Mouse (Mus musculus) neural tube, embryonic 11.5 days (tissue): ENCODE results near the gene Sec24c. TPM values are rescaled to one million over a fixed set of nuclear protein-coding genes. Genes with fewer than 3 reads are reported as not detected.

Experiments
- ATAC-seq: fragments of 200-750 bp; cut with Nextera tagmentation; 2 replicates; pipeline ENCODE4 v1.8.0; 2017; ENCODE audit warnings: moderate number of reproducible peaks, mild to moderate bottlenecking, moderate TSS enrichment, moderate library complexity; ENCODE audit not compliant: insufficient read depth, low FRiP score, low TSS enrichment
- DNase-seq: peaks from one replicate; pipeline ENCODE4 v3.0.0-alpha.2; 2015; ENCODE audit warnings: low spot score
- H3K27ac ChIP-seq: fragments of 300-500 bp; sonication (generic); 2 replicates; pipeline ENCODE4 v1.5.1; 2014; ENCODE audit warnings: low read depth, mild to moderate bottlenecking, low read length
- H3K27me3 ChIP-seq: fragments of 300-500 bp; sonication (generic); 2 replicates; pipeline ENCODE4 v1.6.1; 2014; ENCODE audit warnings: mild to moderate bottlenecking, low read length, mixed read lengths; ENCODE audit not compliant: control insufficient read depth, insufficient read depth
- H3K36me3 ChIP-seq: fragments of 300-500 bp; sonication (generic); 2 replicates; pipeline ENCODE4 v1.6.1; 2014; ENCODE audit warnings: mild to moderate bottlenecking, low read length, moderate library complexity, mixed read lengths; ENCODE audit not compliant: control insufficient read depth, insufficient read depth
- H3K4me1 ChIP-seq: fragments of 300-500 bp; sonication (generic); 2 replicates; pipeline ENCODE4 v1.6.1; 2014; ENCODE audit warnings: low read length, mixed read lengths; ENCODE audit not compliant: control insufficient read depth, insufficient read depth
- H3K4me2 ChIP-seq: fragments of 300-500 bp; sonication (generic); 2 replicates; pipeline ENCODE4 v1.6.1; 2014; ENCODE audit warnings: low read depth, mild to moderate bottlenecking, moderate library complexity
- H3K4me3 ChIP-seq: fragments of 300-500 bp; sonication (generic); 2 replicates; pipeline ENCODE4 v1.5.1; 2014; ENCODE audit warnings: low read depth, low read length
- H3K9ac ChIP-seq: fragments of 300-500 bp; sonication (generic); 2 replicates; pipeline ENCODE4 v1.6.1; 2014; ENCODE audit warnings: mild to moderate bottlenecking, low read length
- H3K9me3 ChIP-seq: fragments of 300-500 bp; sonication (generic); 2 replicates; pipeline ENCODE4 v1.6.1; 2016; ENCODE audit warnings: low read length; ENCODE audit not compliant: control insufficient read depth
- WGBS: fragments of 180-500 bp; shearing (Covaris S2); extraction: QIAGEN DNeasy Blood & Tissue Kit; methylation state at CpG from one replicate; pipeline ENCODE4 v1.1.7; 2014; 5-methylcytosine and 5-hydroxymethylcytosine counted together
- polyA plus RNA-seq: library from polyadenylated mRNA; unstranded; fragments of >200 nt; fragmentation: Nextera tagmentation; extraction: Ambion mirVana; gene quantifications from 2 replicates; pipeline ENCODE4 v1.2.1, GENCODE M21; 2014

Gene Sec24c
- polyA plus RNA-seq, 1 experiment from 2014 or later = 95.8 TPM

- Histone ChIP-seq H3K9me3 (no peaks in the 10 kb centered on the region), H3K4me3 (peak overlapping the region; percentile 88), H3K36me3 (peaks cover 20% of the 10 kb centered on the region), H3K4me2 (peak overlapping the region; percentile 81), H3K27ac (no peak overlapping the region), H3K9ac (peak overlapping the region; percentile 87), H3K4me1 (peaks cover 4% of the 10 kb centered on the region), H3K27me3 (no peaks in the 10 kb centered on the region)
- DNase-seq = no peak
- ATAC-seq = no peak
- WGBS = 53% methylated on average over 12 of the region's 12 CpGs
These were observed 59.2 kb downstream of the Sec24c start for GRCm38 (mm10) chr14:20733041-20733951.

GRCm38 (mm10) chr14:20733952-20734774 lies 60.1 kb downstream of the Sec24c start, which contains the start of gene Ndst2:
TSS of gene Ndst2 (minus strand) at chr14:20734562.
- Histone ChIP-seq H3K27me3 (no peaks in the 10 kb centered on the region), H3K9me3 (no peaks in the 10 kb centered on the region), H3K4me1 (peaks cover 4% of the 10 kb centered on the region), H3K4me3 (peak within 1 kb of the TSS; percentile 88), H3K9ac (peak within 1 kb of the TSS; percentile 87), H3K4me2 (peak within 1 kb of the TSS; percentile 81), H3K27ac (peak within 1 kb of the TSS; percentile 89), H3K36me3 (peaks cover 18% of the 10 kb centered on the region)
- peak; percentile 99 for ATAC-seq
- DNase-seq = peak; percentile 92
- WGBS = under 1% methylated on average over 80 of the region's 81 CpGs

GRCm38 (mm10) chr14:20735052-20735451 lies 60.9 kb downstream of the Sec24c start:
- Histone ChIP-seq H3K9me3 (no peaks in the 10 kb centered on the region), H3K36me3 (peaks cover 9% of the 10 kb centered on the region; the same call in 1 of the 2 replicates), H3K4me1 (peaks cover 4% of the 10 kb centered on the region), H3K4me2 (no peak overlapping the region), H3K9ac (no peak overlapping the region), H3K27me3 (no peaks in the 10 kb centered on the region), H3K4me3 (no peak overlapping the region), H3K27ac (no peak overlapping the region)
- no peak for DNase-seq
- WGBS = 79% methylated on average over 2 of the region's 2 CpGs
- ATAC-seq = no peak

GRCm38 (mm10) chr14:20735892-20736390 lies 61.8 kb downstream of the Sec24c start:
- H3K4me3 ChIP-seq = no peak overlapping the region
- H3K4me2 ChIP-seq = no peak overlapping the region
- 91% methylated on average over 13 of the region's 13 CpGs for WGBS
- H3K4me1 ChIP-seq = peaks cover 4% of the 10 kb centered on the region
- no peak for DNase-seq
- H3K27me3 ChIP-seq = no peaks in the 10 kb centered on the region
- peaks cover 7% of the 10 kb centered on the region; the same call in 1 of the 2 replicates for H3K36me3 ChIP-seq
- H3K27ac ChIP-seq = no peak overlapping the region
- H3K9me3 ChIP-seq = no peaks in the 10 kb centered on the region
- no peak for ATAC-seq
- no peak overlapping the region for H3K9ac ChIP-seq

- peaks cover 7% of the 10 kb centered on the region; the same call in 1 of the 2 replicates for H3K36me3 ChIP-seq
- WGBS = 54% methylated on average over 14 of the region's 14 CpGs
- H3K9ac ChIP-seq = no peak overlapping the region
- H3K9me3 ChIP-seq = no peaks in the 10 kb centered on the region
- no peak overlapping the region for H3K4me3 ChIP-seq
- peak; percentile 40 for DNase-seq
- H3K4me2 ChIP-seq = no peak overlapping the region
- no peak for ATAC-seq
- H3K4me1 ChIP-seq = peaks cover 4% of the 10 kb centered on the region
- no peak overlapping the region for H3K27ac ChIP-seq
- no peaks in the 10 kb centered on the region for H3K27me3 ChIP-seq
These were observed 63.2 kb downstream of the Sec24c start for GRCm38 (mm10) chr14:20737306-20737705.

GRCm38 (mm10) chr14:20738511-20738910 lies 64.4 kb downstream of the Sec24c start:
- WGBS = 86% methylated on average over 8 of the region's 8 CpGs
- Histone ChIP-seq H3K4me2 (no peak overlapping the region), H3K36me3 (peaks cover 7% of the 10 kb centered on the region; the same call in 1 of the 2 replicates), H3K4me3 (no peak overlapping the region), H3K9me3 (no peaks in the 10 kb centered on the region), H3K4me1 (no peaks in the 10 kb centered on the region; the same call in 1 of the 2 replicates), H3K9ac (no peak overlapping the region), H3K27ac (no peak overlapping the region), H3K27me3 (no peaks in the 10 kb centered on the region)
- DNase-seq = no peak
- ATAC-seq = no peak

GRCm38 (mm10) chr14:20741301-20741700 lies 67.2 kb downstream of the Sec24c start:
- ATAC-seq (no peak), DNase-seq (no peak)
- Histone ChIP-seq H3K27ac (no peak overlapping the region), H3K4me3 (no peak overlapping the region), H3K4me2 (no peak overlapping the region), H3K9ac (no peak overlapping the region), H3K36me3 (0 out of 2 replicates have a peak, but pooled peaks cover 5% of the 10 kb centered on the region), H3K9me3 (no peaks in the 10 kb centered on the region), H3K27me3 (no peaks in the 10 kb centered on the region), H3K4me1 (no peaks in the 10 kb centered on the region)
- WGBS = 92% methylated on average over 9 of the region's 9 CpGs

GRCm38 (mm10) chr14:20743614-20744013 lies 69.5 kb downstream of the Sec24c start:
- WGBS = 96% methylated on average over 3 of the region's 3 CpGs
- DNase-seq = no peak
- no peak overlapping the region for H3K4me2 ChIP-seq

More at GRCm38 (mm10) chr14:20743614-20744013, 69.5 kb downstream of the Sec24c start:
- Histone ChIP-seq H3K36me3 (0 out of 2 replicates have a peak, but pooled peaks cover 3% of the 10 kb centered on the region), H3K4me3 (no peak overlapping the region), H3K4me1 (no peaks in the 10 kb centered on the region), H3K27me3 (no peaks in the 10 kb centered on the region), H3K27ac (no peak overlapping the region), H3K9me3 (no peaks in the 10 kb centered on the region), H3K9ac (no peak overlapping the region)
- ATAC-seq = no peak
